Mouse (Mus musculus): ENCODE measurements around the gene Snx29.

The Snx29 gene

DNA sequence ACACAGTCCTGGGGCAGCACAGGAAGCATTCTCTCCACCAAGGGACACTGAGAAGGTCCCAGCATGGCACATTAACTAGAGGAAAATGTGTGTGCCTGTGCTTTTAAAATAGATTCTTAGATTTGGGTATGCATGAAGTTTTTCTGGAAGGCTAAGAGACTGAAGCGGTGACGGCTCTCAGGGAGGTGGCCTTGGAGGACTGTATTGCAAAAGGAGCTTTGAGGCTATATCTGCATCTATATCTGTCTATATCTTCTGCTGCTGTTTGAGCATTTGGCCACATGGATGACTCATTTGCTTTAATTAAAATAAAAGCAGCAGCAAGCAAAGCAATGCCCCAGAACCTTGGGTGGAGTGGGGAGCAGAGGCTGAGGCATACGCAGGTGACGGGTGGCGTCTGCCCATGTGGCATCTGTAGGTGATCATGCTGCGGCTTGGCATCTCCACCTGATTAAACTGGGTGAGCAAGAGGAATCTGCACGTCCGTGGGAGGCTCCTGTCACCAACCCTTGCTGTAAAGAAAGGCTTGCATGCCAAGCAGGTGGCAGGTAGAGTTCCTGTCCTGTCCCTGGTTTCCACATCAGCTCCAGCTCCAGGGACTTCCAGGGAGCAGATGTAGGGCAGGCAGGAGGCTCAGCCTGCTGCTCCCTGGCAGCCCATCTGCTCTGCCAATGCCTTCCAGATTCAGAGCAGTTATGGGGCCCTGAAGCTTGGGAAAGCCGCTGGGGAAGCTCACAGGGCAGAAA is 456.2 kb downstream of the Snx29 start:
- DNase-seq (ENCODE audit: low spot score in 2 of 2), result no peak

GRCm38 (mm10) chr16:11782082-11782481 is 459.4 kb downstream of the Snx29 start:
- no peak for DNase-seq (ENCODE audit: low spot score in 2 of 2)

DNA sequence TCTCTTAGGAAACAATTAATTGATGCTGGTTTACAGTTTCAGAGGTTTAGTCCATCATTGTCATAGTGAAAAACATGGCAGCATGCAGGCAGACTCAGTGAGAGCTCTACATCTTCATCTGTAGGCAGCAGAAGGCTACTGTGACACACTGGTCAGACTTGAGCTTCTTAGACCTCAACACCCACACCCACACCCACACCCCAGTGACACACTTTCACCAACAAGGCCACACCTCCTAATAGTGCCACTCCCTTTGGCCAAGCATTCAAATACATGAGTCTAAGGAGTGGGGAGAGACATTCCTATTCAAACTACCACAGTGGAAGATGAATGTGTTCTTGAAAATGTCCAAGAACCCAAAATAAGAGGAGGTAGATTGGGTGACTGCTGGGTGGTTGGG is 460.6 kb downstream of the Snx29 start:
- DNase-seq (ENCODE audit: low spot score in 2 of 2), result no peak

- DNase-seq (ENCODE audit: low spot score in 2 of 2), result no peak
These were observed 461.6 kb downstream of the Snx29 start for GRCm38 (mm10) chr16:11784354-11784753.

GRCm38 (mm10) chr16:11785806-11786205 is 463.1 kb downstream of the Snx29 start:
- no peak for DNase-seq (ENCODE audit: low spot score in 2 of 2)

- DNase-seq (ENCODE audit: low spot score in 2 of 2), result no peak
These were observed 467.8 kb downstream of the Snx29 start for GRCm38 (mm10) chr16:11790476-11790875.

- no peak for DNase-seq (ENCODE audit: low spot score in 2 of 2)
These were observed 470.7 kb downstream of the Snx29 start for GRCm38 (mm10) chr16:11793391-11793790.

DNA sequence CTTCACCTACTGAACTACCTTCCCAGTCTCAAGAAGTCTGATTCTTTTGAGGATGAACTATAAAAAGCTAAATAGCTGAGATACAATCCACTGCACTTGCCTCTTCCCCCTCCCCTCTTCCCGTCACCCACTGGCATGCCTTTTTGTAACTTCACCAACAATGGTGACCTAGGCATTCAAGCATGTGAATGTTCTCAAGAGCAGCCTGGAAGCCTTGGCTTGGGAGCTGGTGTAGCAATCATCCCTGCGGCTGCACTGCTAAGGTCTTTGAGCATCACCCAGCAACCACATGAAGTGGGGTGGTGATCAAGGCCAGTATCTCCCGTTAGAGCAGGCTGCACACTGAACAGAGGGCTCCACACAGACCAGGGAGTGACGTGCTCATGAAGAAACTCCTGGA is 471.9 kb downstream of the Snx29 start:
- DNase-seq (ENCODE audit: low spot score in 2 of 2), result no peak

- DNase-seq (ENCODE audit: low spot score in 2 of 2), result no peak
These were observed 473.2 kb downstream of the Snx29 start for GRCm38 (mm10) chr16:11795758-11796460.

DNA sequence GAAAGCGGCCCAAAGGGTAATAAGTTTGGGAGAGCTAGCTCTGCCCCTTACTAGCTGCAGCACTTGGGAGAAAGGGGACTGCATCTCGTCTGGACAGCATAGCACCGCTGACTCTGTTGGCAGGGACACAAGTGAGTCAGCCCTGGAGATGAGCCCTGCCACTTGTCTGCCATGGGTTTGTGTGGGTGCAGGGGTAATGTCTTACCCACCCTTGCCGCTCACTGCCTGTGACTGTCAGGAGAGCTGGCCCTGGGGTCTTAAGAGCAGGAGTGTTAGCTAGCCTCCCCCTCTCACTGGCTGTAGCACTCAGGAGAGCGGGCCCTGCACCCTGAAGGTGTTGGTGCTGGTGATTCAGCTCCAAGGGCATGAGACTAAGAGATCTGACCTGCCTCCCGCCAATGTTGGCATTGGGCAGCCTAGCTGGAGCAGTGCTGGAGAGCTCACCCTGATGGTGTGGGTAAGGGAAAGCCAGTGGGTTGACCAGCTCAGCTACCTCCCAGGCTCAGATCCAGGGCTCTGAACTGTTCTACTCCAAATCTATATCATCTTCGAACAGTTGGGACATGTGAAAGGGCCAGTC is 479.3 kb downstream of the Snx29 start:
- no peak for DNase-seq (ENCODE audit: low spot score in 2 of 2)

All from spleen, postnatal 14 days (tissue).